Mouse (Mus musculus) heart, postnatal 25 days (tissue): ENCODE results near the gene Fars2. TPM values are rescaled to one million over a fixed set of nuclear protein-coding genes. Genes with fewer than 3 reads are reported as not detected.

Experiments
- DNase-seq: peaks from one replicate; pipeline ENCODE4 v3.0.0; 2022; ENCODE audit warnings: low spot score
- intact Hi-C: fragments of 180-260 bp; cut with DNase I; formaldehyde crosslinking; loops from one replicate; pipeline ENCODE4 v1.15.1; 2025
- total RNA-seq, 2 experiments: library from RNA; stranded (reverse); gene quantifications; 2 replicates each; pipeline ENCODE4 v1.2.3; 2021

Fars2 gene
- total RNA-seq, 2 experiments from 2014 or later: 70.4 to 76.9 TPM

- intact Hi-C loops: no loop called here
- no peak for DNase-seq
Observed at GRCm38 (mm10) chr13:36533966-36534540, 416.8 kb downstream of the Fars2 start.

- intact Hi-C loops: no loop called here
- DNase-seq: no peak
Observed at GRCm38 (mm10) chr13:36537580-36537979, 420.4 kb downstream of the Fars2 start.

- intact Hi-C loops: no loop called here
- DNase-seq: no peak
Observed at GRCm38 (mm10) chr13:36538385-36538784, 421.2 kb downstream of the Fars2 start.

- DNase-seq: peak; percentile 52
- intact Hi-C loops: no loop called here
Observed at GRCm38 (mm10) chr13:36540231-36540630, 423.0 kb downstream of the Fars2 start.

GRCm38 (mm10) chr13:36541287-36541780 lies 424.1 kb downstream of the Fars2 start:
- intact Hi-C loops: no loop called here
- DNase-seq: peak; percentile 26

- intact Hi-C loops: no loop called here
- no peak for DNase-seq
Observed at GRCm38 (mm10) chr13:36550694-36551093, 433.5 kb downstream of the Fars2 start.

- intact Hi-C loops: no loop called here
- DNase-seq: no peak
Observed at GRCm38 (mm10) chr13:36552522-36553246, 435.5 kb downstream of the Fars2 start.

GRCm38 (mm10) chr13:36553247-36553642 lies 436.0 kb downstream of the Fars2 start:
- intact Hi-C loops: no loop called here
- DNase-seq: no peak

- no peak for DNase-seq
- intact Hi-C loops: no loop called here
Observed at GRCm38 (mm10) chr13:36554743-36555142, 437.5 kb downstream of the Fars2 start.

- peak; percentile 22 for DNase-seq
- intact Hi-C loops: no loop called here
Observed at GRCm38 (mm10) chr13:36562447-36563441, 445.5 kb downstream of the Fars2 start.

- intact Hi-C loops: no loop called here
- no peak for DNase-seq
Observed at GRCm38 (mm10) chr13:36564764-36565315, 447.6 kb downstream of the Fars2 start.

GRCm38 (mm10) chr13:36576781-36577180 lies 459.6 kb downstream of the Fars2 start:
- intact Hi-C loops: no loop called here
- no peak for DNase-seq

GRCm38 (mm10) chr13:36577916-36578568 lies 460.8 kb downstream of the Fars2 start:
- intact Hi-C loops: no loop called here
- no peak for DNase-seq

GRCm38 (mm10) chr13:36578569-36579333 lies 461.5 kb downstream of the Fars2 start:
- peak; percentile 25 for DNase-seq
- intact Hi-C loops: no loop called here

GRCm38 (mm10) chr13:36582406-36583070 lies 465.3 kb downstream of the Fars2 start:
- intact Hi-C loops: no loop called here

GRCm38 (mm10) chr13:36583481-36584151 lies 466.4 kb downstream of the Fars2 start:
- DNase-seq: no peak
- intact Hi-C loops: no loop called here

More at GRCm38 (mm10) chr13:36582406-36583070, 465.3 kb downstream of the Fars2 start:
- no peak for DNase-seq

GRCm38 (mm10) chr13:36584197-36584596 lies 467.0 kb downstream of the Fars2 start:
- intact Hi-C loops: no loop called here
- DNase-seq: no peak

- intact Hi-C loops: no loop called here
- no peak for DNase-seq
Observed at GRCm38 (mm10) chr13:36589092-36589491, 471.9 kb downstream of the Fars2 start.
